ENCODE assay signal across 10 mouse cellular contexts in the genomic region with DNA sequence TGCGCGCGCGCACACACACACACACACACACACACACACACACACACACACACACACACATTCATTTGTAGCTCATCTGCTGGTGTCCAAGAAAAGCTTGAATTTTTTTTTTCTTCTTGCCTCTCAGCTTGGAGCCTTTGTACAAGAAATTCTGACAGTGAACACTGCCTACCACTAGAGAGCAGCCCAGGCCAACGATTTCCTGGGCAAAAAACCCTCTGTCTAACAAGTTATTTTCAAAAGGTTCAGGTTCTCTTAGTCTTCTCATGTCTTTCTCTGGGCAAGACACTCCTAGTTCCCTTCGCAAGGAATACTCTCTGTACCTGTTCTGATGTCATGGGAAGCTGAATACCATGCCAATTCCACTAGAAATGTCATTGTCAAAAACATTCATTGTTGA.
DNase-seq lines count a peak whose midpoint lies in the region; ATAC-seq and TF ChIP-seq lines count a peak whose summit lies in the region.
"Had no signal": no experiment of that assay in that cellular context is flagged by ENCODE, and none has a peak within 500 bp of the region (broad histone marks: within the 10 kb centered on the region; RNA-seq: fewer than 3 reads in every experiment).

No protein-coding gene starts in this region.

- H3K27ac ChIP-seq in heart, embryonic 11.5 days (ENCODE audit: low read depth, low read length), result no peak overlapping the region
- no peak overlapping the region for H3K27ac ChIP-seq in forebrain, postnatal 0 days (ENCODE audit: low read depth, low read length)
- H3K27ac ChIP-seq: hindbrain, embryonic 15.5 days; neural tube, embryonic 13.5 days had no signal

- H3K9ac ChIP-seq in heart, embryonic 11.5 days (ENCODE audit: low read depth, low read length), result no peak overlapping the region
- no peak overlapping the region for H3K9ac ChIP-seq in forebrain, postnatal 0 days
- H3K9ac ChIP-seq: hindbrain, embryonic 15.5 days; neural tube, embryonic 13.5 days had no signal

- H3K4me2 ChIP-seq in heart, embryonic 11.5 days, result no peak overlapping the region
- H3K4me2 ChIP-seq in forebrain, postnatal 0 days (ENCODE audit: low read depth), result no peak overlapping the region
- H3K4me2 ChIP-seq: hindbrain, embryonic 15.5 days; neural tube, embryonic 13.5 days had no signal

- H3K4me1 ChIP-seq in heart, embryonic 11.5 days (ENCODE audit: control insufficient read depth, insufficient read depth, low read length), result no peaks in the 10 kb centered on the region
- no peaks in the 10 kb centered on the region for H3K4me1 ChIP-seq in forebrain, postnatal 0 days (ENCODE audit: insufficient read depth)
- H3K4me1 ChIP-seq: hindbrain, embryonic 15.5 days; neural tube, embryonic 13.5 days had no signal

- intact Hi-C loops in heart, postnatal 14 days (cut with DNase I), result loop anchor here (5.0 to 10.0 kb wide), 4 partner anchors 161 to 761 kb away; no protein-coding TSS in a partner anchor

- TF ChIP-seq CTCF in forebrain, postnatal 0 days (IDR thresholded peaks at IDR 0.05; ENCODE audit: low read depth), result peak; percentile 78

- DNase-seq in heart, postnatal 14 days, result peak; percentile 15 to 43
- peak; percentile 24 for DNase-seq in 416B (ENCODE audit: low read depth)
- peak; percentile 56 for DNase-seq in cerebellum, adult 11 months
- peak; percentile 83 for DNase-seq in forebrain, postnatal 0 days
- peak; percentile 20 to 55 for DNase-seq in layer of hippocampus, postnatal 25 days (ENCODE audit: extremely low spot score in 1 of 2, low spot score in 1 of 2)
- DNase-seq in right cerebral cortex, postnatal 10 days (ENCODE audit: low spot score in 2 of 2), result peak; percentile 76 to 83
- no peak for DNase-seq in adrenal gland, postnatal 25 days

- WGBS in heart, embryonic 11.5 days (ENCODE audit: insufficient replicate concordance), result 79% methylated on average over 6 of the region's 6 CpGs
- WGBS in forebrain, postnatal 0 days, result 80% methylated on average over 6 of the region's 6 CpGs

- H3K9me3 ChIP-seq in heart, embryonic 11.5 days (replicated peaks; ENCODE audit: control insufficient read depth, low read length), result no peaks in the 10 kb centered on the region
- H3K9me3 ChIP-seq in forebrain, postnatal 0 days (ENCODE audit: low read length), result no peaks in the 10 kb centered on the region
- H3K9me3 ChIP-seq: hindbrain, embryonic 15.5 days; neural tube, embryonic 13.5 days had no signal

- H3K4me3 ChIP-seq in heart, embryonic 11.5 days (ENCODE audit: low read depth, low read length), result no peak overlapping the region
- H3K4me3 ChIP-seq in forebrain, postnatal 0 days (ENCODE audit: low read depth, low read length), result no peak overlapping the region
- H3K4me3 ChIP-seq: hindbrain, embryonic 15.5 days; neural tube, embryonic 13.5 days had no signal

- H3K36me3 ChIP-seq in heart, embryonic 11.5 days (ENCODE audit: control insufficient read depth, insufficient read depth, low read length), result no peaks in the 10 kb centered on the region
- H3K36me3 ChIP-seq in forebrain, postnatal 0 days (ENCODE audit: insufficient read depth), result no peaks in the 10 kb centered on the region
- H3K36me3 ChIP-seq: hindbrain, embryonic 15.5 days; neural tube, embryonic 13.5 days had no signal

- H3K27me3 ChIP-seq in heart, embryonic 11.5 days (ENCODE audit: control insufficient read depth, insufficient read depth, low read length), result no peaks in the 10 kb centered on the region
- H3K27me3 ChIP-seq in forebrain, postnatal 0 days (ENCODE audit: insufficient read depth, low read length), result no peaks in the 10 kb centered on the region
- H3K27me3 ChIP-seq: hindbrain, embryonic 15.5 days; neural tube, embryonic 13.5 days had no signal

- ATAC-seq in heart, embryonic 11.5 days (replicated peaks; ENCODE audit: insufficient number of reproducible peaks, low FRiP score, low TSS enrichment), result no peak
- ATAC-seq in forebrain, postnatal 0 days, result peak; percentile 59
